Mouse (Mus musculus) cortical plate, adult 2 months (tissue): ENCODE measurements at regions not wholly inside any gene's neighbourhood (a gene's known extent, or its start where the extent isn't known, plus 50 kb on each side); places are given as distances from the start of the nearest gene placed in this dataset.

Source experiments
- H3K27ac ChIP-seq: fragments of 200-500 bp; 2 replicates; pipeline ENCODE4 v1.5.1; 2012; ENCODE audit warnings: low read length, control low read depth, inconsistent platforms; ENCODE audit not compliant: insufficient read depth
- H3K4me1 ChIP-seq: fragments of 200-500 bp; 2 replicates; pipeline ENCODE4 v1.6.1; 2011; ENCODE audit warnings: low read length; ENCODE audit not compliant: control insufficient read depth, insufficient read depth
- H3K4me3 ChIP-seq: fragments of 200-500 bp; 2 replicates; pipeline ENCODE4 v1.5.1; 2011; ENCODE audit warnings: mild to moderate bottlenecking, low read length, control low read depth; ENCODE audit not compliant: insufficient read depth
- CTCF ChIP-seq: fragments of 200-500 bp; IDR thresholded peaks from 2 replicates; pipeline ENCODE4 v1.5.1; 2011; ENCODE audit warnings: mild to moderate bottlenecking, control low read depth, low read length; ENCODE audit not compliant: insufficient read depth; ENCODE audit errors: extremely low read depth
- POLR2A ChIP-seq: fragments of 200-500 bp; IDR thresholded peaks from 2 replicates; pipeline ENCODE4 v1.6.1; 2011; ENCODE audit warnings: mild to moderate bottlenecking, low read length, control low read depth; ENCODE audit not compliant: insufficient read depth; ENCODE audit errors: extremely low read depth

GRCm38 (mm10) chr15:95714408-95714807, 58.6 kb upstream of the Dbx2 start:
- TF ChIP-seq CTCF, result no peak
- Histone ChIP-seq H3K27ac (no peak overlapping the region), H3K4me3 (no peak overlapping the region), H3K4me1 (no peaks in the 10 kb centered on the region)

DNA sequence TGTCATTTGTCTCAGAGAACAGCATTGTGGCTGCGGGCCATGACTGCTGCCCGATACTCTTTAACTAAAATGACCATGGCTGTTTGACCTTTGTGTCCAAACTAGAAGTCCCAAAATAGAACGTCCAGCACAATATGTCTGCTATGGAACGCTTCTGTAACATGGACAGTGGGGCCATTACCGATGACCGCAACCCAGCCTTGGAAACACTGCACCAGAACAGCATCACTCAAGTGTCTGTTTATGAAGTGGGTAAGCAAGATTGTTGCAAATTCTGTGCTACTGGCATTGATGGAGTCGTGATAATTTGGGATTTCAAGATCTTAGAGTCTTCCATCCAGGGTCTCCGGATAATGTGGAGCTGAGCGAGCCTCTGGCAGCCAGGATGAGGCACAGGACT, 60.2 kb upstream of the Dbx2 start:
- TF ChIP-seq CTCF (no peak), POLR2A (no peak)

GRCm38 (mm10) chr15:95723699-95724098, 66.9 kb upstream of the Ano6 start:
- no peak overlapping the region for H3K4me3 ChIP-seq
- H3K27ac ChIP-seq, result no peak overlapping the region
- TF ChIP-seq CTCF (peak; percentile 27; the same call in 1 of the 2 replicates), POLR2A (no peak)
- no peaks in the 10 kb centered on the region for H3K4me1 ChIP-seq

More for the DNA sequence above, 60.2 kb upstream of the Dbx2 start:
- no peak overlapping the region for H3K27ac ChIP-seq
- H3K4me1 ChIP-seq, result no peaks in the 10 kb centered on the region
- no peak overlapping the region for H3K4me3 ChIP-seq

DNA sequence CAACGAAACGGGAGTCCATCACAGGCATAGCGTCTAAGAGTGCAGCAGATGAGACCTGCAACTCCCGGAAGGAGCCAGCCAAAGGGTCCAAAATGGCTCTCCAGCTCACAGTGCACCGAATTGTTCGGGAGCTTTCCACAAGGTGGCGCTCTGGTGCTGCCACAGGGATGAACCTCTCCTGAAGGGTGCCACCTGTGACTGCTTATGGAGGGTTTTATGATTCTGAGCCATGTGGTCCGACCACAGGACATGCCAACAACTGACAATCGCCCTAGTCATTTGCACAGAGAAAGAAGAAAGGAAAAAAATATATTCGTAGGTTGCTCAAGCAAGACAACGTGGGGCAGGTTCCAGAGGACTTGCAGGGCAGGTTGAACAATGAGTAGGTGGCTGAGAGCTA, 64.8 kb upstream of the Ano6 start:
- TF ChIP-seq POLR2A (no peak), CTCF (peak; percentile 76)
- no peak overlapping the region for H3K4me3 ChIP-seq
- H3K27ac ChIP-seq, result no peak overlapping the region
- no peaks in the 10 kb centered on the region for H3K4me1 ChIP-seq

DNA sequence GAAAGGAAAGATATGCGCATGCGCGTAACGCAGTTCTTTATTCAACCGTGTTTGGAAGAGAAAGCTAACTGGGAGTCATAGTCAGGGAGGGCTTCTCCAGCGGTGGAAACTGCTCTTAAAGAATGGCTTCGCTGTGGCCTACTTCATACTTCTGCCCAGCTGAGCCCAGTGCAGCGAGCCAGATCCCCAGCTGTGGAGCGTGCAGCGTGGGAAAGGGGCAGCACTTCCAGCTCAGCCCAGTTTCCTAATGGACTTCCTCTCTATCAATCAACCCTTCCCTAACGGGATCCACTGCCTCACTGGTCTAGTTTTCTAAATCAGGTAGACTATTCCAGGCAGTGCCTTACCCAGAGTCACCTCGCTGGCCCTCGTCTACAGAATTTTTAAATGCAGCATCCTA, 64.1 kb upstream of the Ano6 start:
- no peaks in the 10 kb centered on the region for H3K4me1 ChIP-seq
- no peak for TF ChIP-seq CTCF
- no peak for TF ChIP-seq POLR2A
- H3K27ac ChIP-seq, result no peak overlapping the region
- no peak overlapping the region for H3K4me3 ChIP-seq

GRCm38 (mm10) chr15:95735746-95736145, 54.9 kb upstream of the Ano6 start:
- no peak overlapping the region for H3K27ac ChIP-seq
- H3K4me1 ChIP-seq, result no peaks in the 10 kb centered on the region
- no peak overlapping the region for H3K4me3 ChIP-seq
- TF ChIP-seq POLR2A (no peak), CTCF (no peak)
